Mouse (Mus musculus): ENCODE data around the gene Msl2. TPM values are rescaled to one million over a fixed set of nuclear protein-coding genes. Genes with fewer than 3 reads are reported as not detected.

Msl2 gene
- polyA plus RNA-seq, 1 experiment from 2014 or later, result 7.0 TPM

DNA sequence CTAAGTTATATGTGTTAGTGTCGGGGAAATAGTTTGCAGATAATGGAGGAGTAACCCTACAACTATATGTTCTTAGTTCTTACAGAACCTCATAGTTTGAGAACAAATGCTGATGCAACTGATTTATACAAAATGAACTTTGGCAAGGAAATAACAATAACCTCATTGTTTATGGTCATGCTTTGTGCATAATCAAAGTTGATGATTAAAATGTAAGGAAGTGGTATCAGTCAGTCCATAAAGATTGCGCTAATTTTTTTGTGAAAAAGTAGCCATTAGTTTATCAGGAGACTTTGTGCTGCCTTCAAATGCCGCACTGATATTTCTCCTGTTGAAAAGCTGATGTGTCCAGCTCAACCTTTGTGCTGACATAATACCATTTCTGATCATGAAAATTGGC lies 28.4 kb downstream of the Msl2 start:
- ATAC-seq (replicated peaks; ENCODE audit: low FRiP score, low TSS enrichment, low read depth) (no peak), DNase-seq (ENCODE audit: low spot score) (no peak)
- no peak overlapping the region for H3K9ac ChIP-seq (ENCODE audit: low read length)
- no peaks in the 10 kb centered on the region for H3K4me1 ChIP-seq (replicated peaks; ENCODE audit: control insufficient read depth, insufficient read depth, low read length)
- H3K36me3 ChIP-seq (ENCODE audit: control insufficient read depth, insufficient read depth, low read length), result peaks cover 55% of the 10 kb centered on the region
- no peaks in the 10 kb centered on the region for H3K27me3 ChIP-seq (replicated peaks; ENCODE audit: control insufficient read depth, insufficient read depth, low read length)
- no peak overlapping the region for H3K4me2 ChIP-seq (ENCODE audit: low read length)
- no peak overlapping the region for H3K27ac ChIP-seq (ENCODE audit: low read depth)
- H3K9me3 ChIP-seq (ENCODE audit: control insufficient read depth, low read length), result 0 out of 2 replicates have a peak, but pooled peaks cover 4% of the 10 kb centered on the region
- 93% methylated on average over 3 of the region's 3 CpGs for WGBS
- H3K4me3 ChIP-seq (ENCODE audit: low read depth, low read length), result no peak overlapping the region

DNA sequence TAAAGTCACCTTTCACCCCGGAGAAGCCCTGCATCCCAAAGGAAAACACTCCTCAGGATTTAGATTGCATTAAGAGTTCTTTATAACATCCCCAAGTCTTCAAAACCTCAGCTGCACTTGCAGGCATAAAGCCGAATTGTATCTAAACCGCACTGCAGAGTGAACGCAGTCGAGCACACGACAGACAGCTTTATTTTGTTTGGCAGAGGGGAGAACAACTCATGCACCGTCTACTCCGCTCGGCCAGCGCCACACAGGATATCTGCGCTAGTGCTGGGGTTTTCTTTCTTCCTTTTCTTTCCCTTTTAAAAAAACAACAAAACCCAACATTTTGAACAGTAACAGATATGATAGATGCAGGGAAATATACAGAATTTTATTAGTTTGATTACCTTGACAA lies 31.0 kb downstream of the Msl2 start:
- ATAC-seq (replicated peaks; ENCODE audit: low FRiP score, low TSS enrichment, low read depth), result no peak
- DNase-seq (ENCODE audit: low spot score), result no peak
- Histone ChIP-seq H3K9ac (ENCODE audit: low read length) (no peak overlapping the region), H3K4me3 (ENCODE audit: low read depth, low read length) (no peak overlapping the region), H3K27me3 (replicated peaks; ENCODE audit: control insufficient read depth, insufficient read depth, low read length) (no peaks in the 10 kb centered on the region), H3K4me1 (replicated peaks; ENCODE audit: control insufficient read depth, insufficient read depth, low read length) (peaks cover 5% of the 10 kb centered on the region; the same call in 1 of the 2 replicates), H3K4me2 (ENCODE audit: low read length) (no peak overlapping the region), H3K9me3 (ENCODE audit: control insufficient read depth, low read length) (no peaks in the 10 kb centered on the region), H3K27ac (ENCODE audit: low read depth) (no peak overlapping the region), H3K36me3 (ENCODE audit: control insufficient read depth, insufficient read depth, low read length) (peaks cover 65% of the 10 kb centered on the region)
- WGBS, result 86% methylated on average over 11 of the region's 11 CpGs

- H3K9me3 ChIP-seq (ENCODE audit: control insufficient read depth, low read length), result no peaks in the 10 kb centered on the region
- WGBS, result 89% methylated on average over 6 of the region's 6 CpGs
- H3K4me1 ChIP-seq (replicated peaks; ENCODE audit: control insufficient read depth, insufficient read depth, low read length), result peaks cover 5% of the 10 kb centered on the region; the same call in 1 of the 2 replicates
- DNase-seq (ENCODE audit: low spot score) (no peak), ATAC-seq (replicated peaks; ENCODE audit: low FRiP score, low TSS enrichment, low read depth) (no peak)
- H3K9ac ChIP-seq (ENCODE audit: low read length), result no peak overlapping the region
- H3K27me3 ChIP-seq (replicated peaks; ENCODE audit: control insufficient read depth, insufficient read depth, low read length), result no peaks in the 10 kb centered on the region
- no peak overlapping the region for H3K27ac ChIP-seq (ENCODE audit: low read depth)
- no peak overlapping the region for H3K4me2 ChIP-seq (ENCODE audit: low read length)
- peaks cover 59% of the 10 kb centered on the region for H3K36me3 ChIP-seq (ENCODE audit: control insufficient read depth, insufficient read depth, low read length)
- no peak overlapping the region for H3K4me3 ChIP-seq (ENCODE audit: low read depth, low read length)
Measured at GRCm38 (mm10) chr9:101105735-101106134, 31.8 kb downstream of the Msl2 start.

GRCm38 (mm10) chr9:101107386-101107785 lies 33.5 kb downstream of the Msl2 start:
- 80% methylated on average over 3 of the region's 3 CpGs for WGBS
- DNase-seq (ENCODE audit: low spot score) (no peak), ATAC-seq (replicated peaks; ENCODE audit: low FRiP score, low TSS enrichment, low read depth) (no peak)
- Histone ChIP-seq H3K4me1 (replicated peaks; ENCODE audit: control insufficient read depth, insufficient read depth, low read length) (peaks cover 5% of the 10 kb centered on the region; the same call in 1 of the 2 replicates), H3K4me3 (ENCODE audit: low read depth, low read length) (no peak overlapping the region), H3K27ac (ENCODE audit: low read depth) (no peak overlapping the region), H3K9ac (ENCODE audit: low read length) (no peak overlapping the region), H3K4me2 (ENCODE audit: low read length) (no peak overlapping the region), H3K36me3 (ENCODE audit: control insufficient read depth, insufficient read depth, low read length) (peaks cover 42% of the 10 kb centered on the region), H3K27me3 (replicated peaks; ENCODE audit: control insufficient read depth, insufficient read depth, low read length) (no peaks in the 10 kb centered on the region), H3K9me3 (ENCODE audit: control insufficient read depth, low read length) (no peaks in the 10 kb centered on the region)

DNA sequence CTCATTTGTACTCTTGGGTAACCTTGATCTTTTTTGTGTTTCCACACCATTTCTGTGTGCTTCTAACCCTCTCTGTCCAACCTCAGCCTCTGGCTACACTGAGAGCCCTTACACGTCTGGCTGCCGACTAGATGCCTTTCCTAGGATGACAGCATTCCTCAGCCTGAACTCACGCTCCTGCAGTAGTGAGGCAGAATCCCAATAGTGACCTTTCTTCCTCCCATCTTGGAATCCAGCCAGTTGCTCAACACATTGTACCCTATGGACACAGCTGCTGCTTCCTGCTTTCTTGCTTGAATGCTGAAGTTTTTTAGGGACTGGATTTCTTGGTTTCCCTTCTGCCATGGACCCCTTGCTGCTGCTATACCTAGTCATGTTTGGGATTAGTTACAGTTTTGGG lies 36.1 kb downstream of the Msl2 start:
- no peak overlapping the region for H3K4me3 ChIP-seq (ENCODE audit: low read depth, low read length)
- 27% methylated on average over 3 of the region's 3 CpGs for WGBS
- ATAC-seq (replicated peaks; ENCODE audit: low FRiP score, low TSS enrichment, low read depth), result peak; percentile 36; the same call in 1 of the 2 replicates

GRCm38 (mm10) chr9:101113317-101113716 lies 39.4 kb downstream of the Msl2 start:
- WGBS, result 52% methylated on average over 4 of the region's 4 CpGs
- H3K4me3 ChIP-seq (ENCODE audit: low read depth, low read length), result no peak overlapping the region
- peaks cover 5% of the 10 kb centered on the region; the same call in 1 of the 2 replicates for H3K4me1 ChIP-seq (replicated peaks; ENCODE audit: control insufficient read depth, insufficient read depth, low read length)
- no peaks in the 10 kb centered on the region for H3K9me3 ChIP-seq (ENCODE audit: control insufficient read depth, low read length)
- no peak overlapping the region for H3K9ac ChIP-seq (ENCODE audit: low read length)
- peaks cover 11% of the 10 kb centered on the region for H3K36me3 ChIP-seq (ENCODE audit: control insufficient read depth, insufficient read depth, low read length)
- no peak overlapping the region for H3K27ac ChIP-seq (ENCODE audit: low read depth)
- H3K27me3 ChIP-seq (replicated peaks; ENCODE audit: control insufficient read depth, insufficient read depth, low read length), result no peaks in the 10 kb centered on the region
- no peak overlapping the region for H3K4me2 ChIP-seq (ENCODE audit: low read length)
- ATAC-seq (replicated peaks; ENCODE audit: low FRiP score, low TSS enrichment, low read depth) (no peak), DNase-seq (ENCODE audit: low spot score) (no peak)

More for the DNA sequence above, 36.1 kb downstream of the Msl2 start:
- Histone ChIP-seq H3K27ac (ENCODE audit: low read depth) (no peak overlapping the region; the same call in 1 of the 2 replicates), H3K9ac (ENCODE audit: low read length) (no peak overlapping the region), H3K4me2 (ENCODE audit: low read length) (no peak overlapping the region), H3K27me3 (replicated peaks; ENCODE audit: control insufficient read depth, insufficient read depth, low read length) (no peaks in the 10 kb centered on the region), H3K36me3 (ENCODE audit: control insufficient read depth, insufficient read depth, low read length) (peaks cover 34% of the 10 kb centered on the region), H3K9me3 (ENCODE audit: control insufficient read depth, low read length) (no peaks in the 10 kb centered on the region), H3K4me1 (replicated peaks; ENCODE audit: control insufficient read depth, insufficient read depth, low read length) (peaks cover 5% of the 10 kb centered on the region; the same call in 1 of the 2 replicates)
- DNase-seq (ENCODE audit: low spot score), result no peak

- Histone ChIP-seq H3K4me1 (replicated peaks; ENCODE audit: control insufficient read depth, insufficient read depth, low read length) (peaks cover 5% of the 10 kb centered on the region; the same call in 1 of the 2 replicates), H3K4me3 (ENCODE audit: low read depth, low read length) (no peak overlapping the region), H3K36me3 (ENCODE audit: control insufficient read depth, insufficient read depth, low read length) (peaks cover 9% of the 10 kb centered on the region), H3K9me3 (ENCODE audit: control insufficient read depth, low read length) (no peaks in the 10 kb centered on the region), H3K27me3 (replicated peaks; ENCODE audit: control insufficient read depth, insufficient read depth, low read length) (no peaks in the 10 kb centered on the region), H3K9ac (ENCODE audit: low read length) (no peak overlapping the region), H3K4me2 (ENCODE audit: low read length) (no peak overlapping the region), H3K27ac (ENCODE audit: low read depth) (no peak overlapping the region)
- no peak for DNase-seq (ENCODE audit: low spot score)
- WGBS, result 88% methylated on average over 8 of the region's 8 CpGs
- no peak for ATAC-seq (replicated peaks; ENCODE audit: low FRiP score, low TSS enrichment, low read depth)
Measured at GRCm38 (mm10) chr9:101114182-101114884, 40.4 kb downstream of the Msl2 start.

DNA sequence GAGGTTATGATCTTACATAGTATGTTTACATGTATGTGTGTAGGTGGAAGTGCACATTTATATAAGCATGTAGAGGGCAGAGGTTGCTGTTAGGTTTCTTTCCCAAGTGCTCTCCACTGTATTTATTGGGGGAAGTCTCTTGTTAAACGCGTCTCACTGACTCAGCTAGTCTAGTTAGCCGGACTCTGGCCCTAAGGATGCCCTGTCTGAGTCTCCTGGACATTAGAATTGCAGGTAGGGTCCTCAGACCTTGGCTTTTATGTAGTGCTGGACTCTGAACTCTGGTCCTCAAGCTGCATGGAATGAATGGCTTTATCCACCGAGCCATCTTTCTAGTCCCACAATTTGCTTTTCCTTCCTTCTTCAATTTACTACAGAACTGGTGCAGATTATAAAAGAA lies 69.7 kb downstream of the Msl2 start:
- 94% methylated on average over 4 of the region's 4 CpGs for WGBS
- 0 out of 2 replicates have a peak, but pooled peaks cover 2% of the 10 kb centered on the region for H3K9me3 ChIP-seq (ENCODE audit: control insufficient read depth, low read length)
- H3K4me3 ChIP-seq (ENCODE audit: low read depth, low read length), result no peak overlapping the region
- no peak overlapping the region for H3K4me2 ChIP-seq (ENCODE audit: low read length)
- H3K27ac ChIP-seq (ENCODE audit: low read depth), result no peak overlapping the region
- no peak overlapping the region for H3K9ac ChIP-seq (ENCODE audit: low read length)
- H3K27me3 ChIP-seq (replicated peaks; ENCODE audit: control insufficient read depth, insufficient read depth, low read length), result no peaks in the 10 kb centered on the region
- peaks cover 31% of the 10 kb centered on the region for H3K36me3 ChIP-seq (ENCODE audit: control insufficient read depth, insufficient read depth, low read length)
- DNase-seq (ENCODE audit: low spot score) (no peak), ATAC-seq (replicated peaks; ENCODE audit: low FRiP score, low TSS enrichment, low read depth) (no peak)
- no peaks in the 10 kb centered on the region for H3K4me1 ChIP-seq (replicated peaks; ENCODE audit: control insufficient read depth, insufficient read depth, low read length)

DNA sequence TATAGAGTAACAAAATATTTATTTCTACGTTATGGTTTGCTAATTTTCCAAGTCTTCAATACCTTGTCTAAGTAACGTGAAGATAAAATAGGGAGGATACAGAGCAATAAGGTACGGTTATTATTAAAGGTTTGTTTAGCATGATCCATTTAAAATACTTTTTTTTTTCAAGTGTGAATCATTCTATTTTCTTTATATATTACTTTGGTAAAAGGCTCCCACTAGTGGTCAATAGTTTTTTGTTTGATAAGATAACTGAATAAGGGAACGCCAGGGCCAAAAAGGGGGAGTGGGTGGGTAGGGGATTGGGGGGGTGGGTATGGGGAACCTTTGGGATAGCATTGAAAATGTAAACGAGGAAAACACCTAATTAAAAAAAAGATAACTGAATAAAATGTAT lies 79.0 kb downstream of the Msl2 start:
- no peaks in the 10 kb centered on the region for H3K9me3 ChIP-seq (ENCODE audit: control insufficient read depth, low read length)

More for the DNA sequence above, 79.0 kb downstream of the Msl2 start:
- Histone ChIP-seq H3K9ac (ENCODE audit: low read length) (no peak overlapping the region), H3K4me3 (ENCODE audit: low read depth, low read length) (no peak overlapping the region), H3K4me1 (replicated peaks; ENCODE audit: control insufficient read depth, insufficient read depth, low read length) (no peaks in the 10 kb centered on the region), H3K27me3 (replicated peaks; ENCODE audit: control insufficient read depth, insufficient read depth, low read length) (no peaks in the 10 kb centered on the region), H3K36me3 (ENCODE audit: control insufficient read depth, insufficient read depth, low read length) (peaks cover 11% of the 10 kb centered on the region), H3K4me2 (ENCODE audit: low read length) (no peak overlapping the region), H3K27ac (ENCODE audit: low read depth) (no peak overlapping the region)
- DNase-seq (ENCODE audit: low spot score) (no peak), ATAC-seq (replicated peaks; ENCODE audit: low FRiP score, low TSS enrichment, low read depth) (no peak)
- WGBS, result 75% methylated on average over 5 of the region's 5 CpGs

Data from intestine, embryonic 14.5 days (tissue).